ENCODE assay signal across 30 mouse cellular contexts in genomic region chrX:164275536-164275935, GRCm38 (mm10). TPM values are rescaled to one million over a fixed set of nuclear protein-coding genes. Genes with fewer than 3 reads are reported as not detected.
DNase-seq lines count a peak whose midpoint lies in the region; ATAC-seq and TF ChIP-seq lines count a peak whose summit lies in the region.
"Had no signal": no experiment of that assay in that cellular context is flagged by ENCODE, and none has a peak within 500 bp of the region (broad histone marks: within the 10 kb centered on the region; RNA-seq: fewer than 3 reads in every experiment).

No protein-coding gene starts in this region.

- no peak for ATAC-seq in heart, embryonic 12.5 days (ENCODE audit: insufficient number of reproducible peaks, low FRiP score)
- no peak for ATAC-seq in lung, embryonic 16.5 days (ENCODE audit: low read depth)
- ATAC-seq in lung, postnatal 0 days: no peak
- ATAC-seq: forebrain, embryonic 14.5 days; inflammation-experienced regulatory T-cells, adult 6 months; liver, embryonic 12.5 days; liver, postnatal 0 days; midbrain, embryonic 16.5 days had no signal

- H3K4me2 ChIP-seq in heart, embryonic 12.5 days: no peak overlapping the region
- H3K4me2 ChIP-seq in lung, embryonic 16.5 days (ENCODE audit: low read depth, low read length): no peak overlapping the region
- H3K4me2 ChIP-seq in lung, postnatal 0 days (replicated peaks; ENCODE audit: low read depth, low read length): no peak overlapping the region
- H3K4me2 ChIP-seq: embryonic facial prominence, embryonic 12.5 days; heart, embryonic 13.5 days; hindbrain, embryonic 15.5 days; limb, embryonic 12.5 days; liver, embryonic 12.5 days had no signal

- no peaks in the 10 kb centered on the region for H3K27me3 ChIP-seq in heart, embryonic 12.5 days (replicated peaks)
- H3K27me3 ChIP-seq in lung, embryonic 16.5 days (ENCODE audit: control insufficient read depth, insufficient read depth, low read depth, low read length): no peaks in the 10 kb centered on the region; the same call in 1 of the 2 replicates
- no peaks in the 10 kb centered on the region for H3K27me3 ChIP-seq in lung, postnatal 0 days (replicated peaks; ENCODE audit: insufficient read depth, low read length)
- H3K27me3 ChIP-seq: heart, embryonic 13.5 days; hindbrain, embryonic 15.5 days; liver, embryonic 12.5 days had no signal

- TF ChIP-seq EP300 in lung, postnatal 0 days (IDR thresholded peaks at IDR 0.05): no peak

- H3K27ac ChIP-seq in heart, embryonic 12.5 days (ENCODE audit: poor library complexity, severe bottlenecking): no peak overlapping the region
- peak overlapping the region; percentile 6; the same call in 1 of the 2 replicates for H3K27ac ChIP-seq in lung, embryonic 16.5 days (ENCODE audit: low read length)
- H3K27ac ChIP-seq in lung, postnatal 0 days (ENCODE audit: low read length): no peak overlapping the region
- H3K27ac ChIP-seq: embryonic facial prominence, embryonic 12.5 days; heart, embryonic 13.5 days; hindbrain, embryonic 10.5 days; hindbrain, embryonic 15.5 days; limb, embryonic 12.5 days; liver, embryonic 12.5 days; midbrain, embryonic 10.5 days had no signal

- no peaks in the 10 kb centered on the region for H3K4me1 ChIP-seq in heart, embryonic 12.5 days (replicated peaks)
- H3K4me1 ChIP-seq in lung, embryonic 16.5 days (replicated peaks; ENCODE audit: control insufficient read depth, insufficient read depth, low read length): no peaks in the 10 kb centered on the region
- no peaks in the 10 kb centered on the region for H3K4me1 ChIP-seq in lung, postnatal 0 days (ENCODE audit: insufficient read depth, low read depth, low read length)
- H3K4me1 ChIP-seq: embryonic facial prominence, embryonic 12.5 days; heart, embryonic 13.5 days; hindbrain, embryonic 10.5 days; hindbrain, embryonic 15.5 days; limb, embryonic 12.5 days; liver, embryonic 12.5 days; midbrain, embryonic 10.5 days had no signal

- H3K36me3 ChIP-seq in heart, embryonic 12.5 days: no peaks in the 10 kb centered on the region
- no peaks in the 10 kb centered on the region for H3K36me3 ChIP-seq in lung, embryonic 16.5 days (ENCODE audit: control insufficient read depth, insufficient read depth, low read length)
- no peaks in the 10 kb centered on the region for H3K36me3 ChIP-seq in lung, postnatal 0 days (ENCODE audit: insufficient read depth, low read length)
- H3K36me3 ChIP-seq: embryonic facial prominence, embryonic 12.5 days; heart, embryonic 13.5 days; hindbrain, embryonic 10.5 days; hindbrain, embryonic 15.5 days; limb, embryonic 12.5 days; liver, embryonic 12.5 days; midbrain, embryonic 10.5 days had no signal

- no peak for TF ChIP-seq CTCF in lung, postnatal 0 days (IDR thresholded peaks at IDR 0.05)

- no peaks in the 10 kb centered on the region for H3K9me3 ChIP-seq in heart, embryonic 12.5 days (replicated peaks)
- no peaks in the 10 kb centered on the region for H3K9me3 ChIP-seq in lung, embryonic 16.5 days (ENCODE audit: control insufficient read depth, low read length)
- H3K9me3 ChIP-seq in lung, postnatal 0 days (ENCODE audit: low read length): no peaks in the 10 kb centered on the region
- H3K9me3 ChIP-seq: embryonic facial prominence, embryonic 12.5 days; heart, embryonic 13.5 days; hindbrain, embryonic 10.5 days; hindbrain, embryonic 15.5 days; limb, embryonic 12.5 days; liver, embryonic 12.5 days; midbrain, embryonic 10.5 days had no signal

- 36% methylated on average over 3 of the region's 3 CpGs for WGBS in heart, embryonic 12.5 days
- WGBS in lung, embryonic 16.5 days: 29% methylated on average over 3 of the region's 3 CpGs
- whole genome bisulfite sequencing in lung, postnatal 0 days: 31% methylated on average over 3 of the region's 3 CpGs

- intact Hi-C loops in left cerebral cortex, postnatal 14 days (cut with DNase I): no loop called here

- no peak overlapping the region for H3K9ac ChIP-seq in heart, embryonic 12.5 days
- H3K9ac ChIP-seq in lung, embryonic 16.5 days (ENCODE audit: low read length): no peak overlapping the region
- no peak overlapping the region for H3K9ac ChIP-seq in lung, postnatal 0 days (replicated peaks; ENCODE audit: low read depth)
- H3K9ac ChIP-seq: embryonic facial prominence, embryonic 12.5 days; heart, embryonic 13.5 days; hindbrain, embryonic 15.5 days; limb, embryonic 12.5 days; liver, embryonic 12.5 days; liver, postnatal 0 days had no signal

- peak; percentile 93 for DNase-seq in heart, adult 11 months
- no peak for DNase-seq in lung, postnatal 0 days (ENCODE audit: low spot score)
- peak; percentile 60 for DNase-seq in adipocyte (ENCODE audit: low spot score)
- peak; percentile 12 for DNase-seq in skeletal muscle tissue, adult 2 months (ENCODE audit: low read depth, low spot score)
- no peak for DNase-seq in left cerebral cortex, postnatal 14 days (ENCODE audit: low spot score in 2 of 2)
- DNase-seq: B cell, adult 2 months; cerebellum, adult 8-10 months; cerebellum, postnatal 36 days; embryo, embryonic 11 days; heart, postnatal 10 days; kidney, adult 11 months; kidney, postnatal 14 days; liver, postnatal 0 days; right cerebral cortex, postnatal 25 days; spleen, adult 18-20 months; thymus, adult 18-20 months; thymus, postnatal 25 days had no signal

- no peak overlapping the region for H3K4me3 ChIP-seq in heart, embryonic 12.5 days
- no peak overlapping the region for H3K4me3 ChIP-seq in lung, embryonic 16.5 days (ENCODE audit: low read length)
- no peak overlapping the region for H3K4me3 ChIP-seq in lung, postnatal 0 days (ENCODE audit: low read depth, low read length)
- H3K4me3 ChIP-seq: embryonic facial prominence, embryonic 12.5 days; heart, embryonic 13.5 days; hindbrain, embryonic 10.5 days; hindbrain, embryonic 15.5 days; limb, embryonic 12.5 days; liver, embryonic 12.5 days; midbrain, embryonic 10.5 days had no signal

RNA-seq across cellular contexts. Expression of gene Pir, which starts 6.4 kb away (rescaled TPM):
- polyA plus RNA-seq in heart, embryonic 12.5 days (2016; fragmentation: Nextera tagmentation; extraction: Ambion mirVana): 9.2 and 9.9 TPM in 2 replicates
- 17.1 and 17.7 TPM in 2 replicates for polyA plus RNA-seq in lung, embryonic 16.5 days (2015; fragmentation: Nextera tagmentation; extraction: Ambion mirVana)
- polyA plus RNA-seq in lung, postnatal 0 days (2015; fragmentation: Nextera tagmentation; extraction: Ambion mirVana): 24.0 and 24.2 TPM in 2 replicates
- 1 to 10 TPM; 3.7 to 3.9 TPM for total RNA-seq in left cerebral cortex, postnatal 14 days (2021)
- total RNA-seq: neutrophil, adult 5-6 weeks had no signal
- polyA plus RNA-seq: inflammation-experienced regulatory T-cells, adult 6 months had no signal

RNA-seq across cellular contexts. Expression of gene Bmx, which starts 17.5 kb away (rescaled TPM):
- polyA plus RNA-seq in heart, embryonic 12.5 days (2016; fragmentation: Nextera tagmentation; extraction: Ambion mirVana): 8.7 and 8.8 TPM in 2 replicates
- 1.3 and 1.6 TPM in 2 replicates for polyA plus RNA-seq in lung, embryonic 16.5 days (2015; fragmentation: Nextera tagmentation; extraction: Ambion mirVana)
- polyA plus RNA-seq in lung, postnatal 0 days (2015; fragmentation: Nextera tagmentation; extraction: Ambion mirVana): 2.5 and 2.7 TPM in 2 replicates
- 1 to 10 TPM in 1 of 2 experiments, under 1 TPM in 1; 0.93 to 1.0 TPM for total RNA-seq in left cerebral cortex, postnatal 14 days (2021)
- polyA plus RNA-seq: inflammation-experienced regulatory T-cells, adult 6 months had no signal

Comparison
In these comparisons a context has a peak if more than half of its experiments do, and no peak if none do; other contexts are left out.
1. DNase-seq: peak in heart, adult 11 months (single experiment), adipocyte (single experiment) and skeletal muscle tissue, adult 2 months (single experiment); none in lung, postnatal 0 days (single experiment) and left cerebral cortex, postnatal 14 days (0 of 2).